Mouse (Mus musculus): Measurements from ENCODE around the gene Zfp575. TPM values are rescaled to one million over a fixed set of nuclear protein-coding genes. Genes with fewer than 3 reads are reported as not detected.

The Zfp575 gene
- polyA plus RNA-seq, 1 experiment from 2014 or later = 5.9 TPM

DNA sequence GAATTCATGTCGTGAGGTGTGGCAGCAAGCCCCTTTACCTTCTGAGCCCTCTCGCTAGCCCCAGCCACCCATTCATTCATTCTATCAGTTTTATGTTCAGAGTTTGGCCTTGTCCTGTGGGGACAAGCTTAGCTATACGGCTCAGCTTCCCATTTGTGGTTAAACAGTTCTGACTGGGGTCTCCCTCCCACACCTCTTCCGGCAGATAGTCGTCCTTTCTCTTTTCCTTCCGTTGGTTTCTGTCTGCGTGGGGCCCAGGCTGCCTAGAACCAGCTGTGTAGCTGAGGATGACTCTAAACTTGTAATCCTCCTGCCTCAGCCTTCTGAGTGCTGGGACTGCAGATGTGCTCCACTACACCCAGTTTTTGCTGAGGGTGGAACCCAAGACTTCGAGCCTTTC lies 30.3 kb upstream of the Zfp575 start:
- WGBS = 80% methylated on average over 8 of the region's 8 CpGs
- ATAC-seq (ENCODE audit: insufficient number of reproducible peaks, insufficient read depth, low FRiP score, low TSS enrichment) = no peak
- H3K27me3 ChIP-seq = peaks cover 14% of the 10 kb centered on the region
- H3K9ac ChIP-seq = no peak overlapping the region
- no peaks in the 10 kb centered on the region for H3K9me3 ChIP-seq
- H3K27ac ChIP-seq = no peak overlapping the region
- no peak overlapping the region for H3K4me2 ChIP-seq (replicated peaks)
- H3K4me1 ChIP-seq = no peaks in the 10 kb centered on the region; the same call in 1 of the 2 replicates
- no peak overlapping the region for H3K4me3 ChIP-seq
- H3K36me3 ChIP-seq = no peaks in the 10 kb centered on the region

DNA sequence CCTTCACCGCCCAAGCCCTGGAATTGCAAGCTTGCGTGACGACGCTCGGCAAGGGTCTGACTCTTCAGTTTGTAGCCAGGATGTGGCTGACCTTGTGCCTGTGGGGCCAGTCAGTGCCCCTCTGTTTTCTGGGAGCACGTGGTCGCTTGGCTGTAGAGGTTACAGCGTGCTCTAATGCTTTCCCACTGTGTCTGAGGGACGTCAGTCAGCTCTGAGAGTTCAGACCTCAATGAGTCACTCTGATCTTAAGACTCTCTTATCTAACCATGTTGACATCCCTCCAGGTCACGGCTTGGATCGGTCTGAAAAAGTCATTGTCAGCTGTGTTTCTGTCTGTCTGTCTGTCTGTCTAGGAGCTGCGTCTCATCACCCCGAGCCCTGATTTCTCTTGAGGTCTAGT lies 27.4 kb upstream of the Zfp575 start:
- ATAC-seq (ENCODE audit: insufficient number of reproducible peaks, insufficient read depth, low FRiP score, low TSS enrichment) = no peak
- Histone ChIP-seq H3K27me3 (peaks cover 40% of the 10 kb centered on the region), H3K4me2 (replicated peaks) (no peak overlapping the region), H3K36me3 (no peaks in the 10 kb centered on the region), H3K9me3 (no peaks in the 10 kb centered on the region), H3K9ac (no peak overlapping the region), H3K27ac (no peak overlapping the region), H3K4me1 (peaks cover 16% of the 10 kb centered on the region), H3K4me3 (no peak overlapping the region)
- WGBS = 65% methylated on average over 13 of the region's 13 CpGs

DNA sequence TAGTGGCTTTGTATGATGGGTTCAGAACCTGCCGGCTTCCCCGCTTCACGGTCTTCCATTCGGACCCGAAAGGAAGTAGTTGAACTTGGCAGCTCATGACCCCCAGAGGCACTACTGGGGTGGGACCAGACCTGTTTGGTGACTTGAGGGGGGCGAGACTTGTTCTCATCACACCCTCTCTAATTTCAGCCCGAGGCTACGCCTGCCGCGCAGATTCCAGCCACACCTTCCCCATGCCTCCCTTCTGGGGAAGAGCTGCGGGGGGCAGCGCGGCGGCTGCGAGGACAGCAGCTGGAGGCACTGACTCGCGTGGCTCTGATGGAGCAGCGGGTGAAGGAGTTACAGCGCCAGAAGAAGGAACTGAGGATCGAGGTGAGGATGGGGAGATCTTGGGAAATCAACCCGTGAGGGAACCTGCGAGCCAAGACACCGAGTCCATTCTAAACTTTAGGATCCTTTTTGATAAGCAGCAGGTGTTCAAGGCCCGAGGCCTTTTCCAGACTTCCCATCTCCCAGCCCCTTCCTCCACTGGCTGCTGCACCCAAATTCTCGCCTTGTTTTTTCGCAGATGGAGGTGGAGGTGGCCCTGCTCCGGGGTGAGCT lies 25.0 kb upstream of the Zfp575 start:
- WGBS = 4% methylated on average over 27 of the region's 27 CpGs
- H3K27me3 ChIP-seq = peaks cover 47% of the 10 kb centered on the region

DNA sequence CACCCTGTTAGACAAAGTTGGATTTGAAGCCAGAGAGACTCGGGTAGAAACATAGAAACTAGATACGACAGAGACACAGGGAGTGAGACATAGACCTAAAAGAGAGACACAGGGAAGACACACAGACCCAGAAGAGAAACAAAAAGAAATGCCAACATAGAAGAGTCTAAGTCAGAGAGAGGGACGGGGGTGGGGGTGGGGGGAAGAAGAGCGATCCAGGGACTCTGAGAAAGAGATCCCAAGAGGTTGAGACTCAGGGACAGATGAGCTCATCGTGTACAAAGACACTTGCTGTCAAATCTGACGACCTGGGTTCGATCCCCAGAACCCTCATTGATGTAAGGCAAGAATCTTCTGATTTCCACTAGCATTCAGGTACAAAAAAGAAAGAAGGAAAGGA lies 24.3 kb upstream of the Zfp575 start:
- Histone ChIP-seq H3K27me3 (peaks cover 47% of the 10 kb centered on the region), H3K4me1 (peaks cover 16% of the 10 kb centered on the region), H3K4me3 (peak overlapping the region; percentile 34), H3K9ac (no peak overlapping the region), H3K27ac (no peak overlapping the region), H3K36me3 (peaks cover 8% of the 10 kb centered on the region; the same call in 1 of the 2 replicates), H3K4me2 (replicated peaks) (peak overlapping the region; percentile 55), H3K9me3 (no peaks in the 10 kb centered on the region)
- ATAC-seq (ENCODE audit: insufficient number of reproducible peaks, insufficient read depth, low FRiP score, low TSS enrichment) = no peak
- 10% methylated on average over 7 of the region's 7 CpGs for WGBS

More for the DNA sequence above, 25.0 kb upstream of the Zfp575 start:
- H3K4me1 ChIP-seq = peaks cover 16% of the 10 kb centered on the region
- H3K9ac ChIP-seq = no peak overlapping the region
- no peak overlapping the region for H3K27ac ChIP-seq
- 0 out of 2 replicates have a peak overlapping the region, but pooled peaks have one; percentile 7 for H3K4me3 ChIP-seq
- peak overlapping the region; percentile 39 for H3K4me2 ChIP-seq (replicated peaks)
- H3K9me3 ChIP-seq = no peaks in the 10 kb centered on the region
- no peak for ATAC-seq (ENCODE audit: insufficient number of reproducible peaks, insufficient read depth, low FRiP score, low TSS enrichment)
- peaks cover 8% of the 10 kb centered on the region; the same call in 1 of the 2 replicates for H3K36me3 ChIP-seq

DNA sequence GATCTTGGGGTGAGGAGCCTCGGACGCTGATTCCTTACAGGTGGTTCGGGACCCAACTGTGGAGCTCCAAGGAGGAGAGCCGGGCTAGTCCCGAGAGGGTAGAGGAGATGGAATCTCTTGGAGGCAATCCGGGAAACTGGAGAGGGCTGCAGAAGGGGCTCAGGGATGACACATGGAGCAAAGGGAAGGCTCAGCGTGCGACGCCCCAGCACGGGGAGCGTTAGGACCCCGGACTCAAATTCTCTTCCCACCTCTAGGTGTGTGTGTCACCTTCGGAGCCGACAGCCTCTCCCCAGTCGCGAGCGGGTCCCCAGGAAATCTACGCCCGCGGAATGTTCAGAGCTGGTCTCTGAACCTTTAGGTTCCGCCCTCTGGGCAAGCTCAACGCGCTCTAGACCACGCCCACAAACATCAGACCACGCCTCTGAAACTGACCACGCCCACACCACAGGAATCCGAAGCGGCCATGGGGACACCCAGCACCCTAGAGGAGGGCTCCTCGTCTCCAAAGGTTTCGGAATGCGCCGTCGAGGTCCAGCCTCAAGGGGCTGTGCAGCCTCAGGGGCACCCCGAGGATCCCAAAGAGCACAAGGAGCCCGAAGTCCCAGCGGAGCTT lies 23.5 kb upstream of the Zfp575 start:
- peak overlapping the region; percentile 55 for H3K4me2 ChIP-seq (replicated peaks)
- peak overlapping the region; percentile 34 for H3K4me3 ChIP-seq
- no peaks in the 10 kb centered on the region for H3K9me3 ChIP-seq
- ATAC-seq (ENCODE audit: insufficient number of reproducible peaks, insufficient read depth, low FRiP score, low TSS enrichment) = no peak; the same call in 1 of the 2 replicates
- WGBS = 1% methylated on average over 36 of the region's 36 CpGs
- H3K36me3 ChIP-seq = peaks cover 8% of the 10 kb centered on the region; the same call in 1 of the 2 replicates
- peaks cover 16% of the 10 kb centered on the region for H3K4me1 ChIP-seq
- H3K27me3 ChIP-seq = peaks cover 47% of the 10 kb centered on the region
- peak overlapping the region; percentile 33; the same call in 1 of the 2 replicates for H3K9ac ChIP-seq
- H3K27ac ChIP-seq = 0 out of 2 replicates have a peak overlapping the region, but pooled peaks have one; percentile 6

DNA sequence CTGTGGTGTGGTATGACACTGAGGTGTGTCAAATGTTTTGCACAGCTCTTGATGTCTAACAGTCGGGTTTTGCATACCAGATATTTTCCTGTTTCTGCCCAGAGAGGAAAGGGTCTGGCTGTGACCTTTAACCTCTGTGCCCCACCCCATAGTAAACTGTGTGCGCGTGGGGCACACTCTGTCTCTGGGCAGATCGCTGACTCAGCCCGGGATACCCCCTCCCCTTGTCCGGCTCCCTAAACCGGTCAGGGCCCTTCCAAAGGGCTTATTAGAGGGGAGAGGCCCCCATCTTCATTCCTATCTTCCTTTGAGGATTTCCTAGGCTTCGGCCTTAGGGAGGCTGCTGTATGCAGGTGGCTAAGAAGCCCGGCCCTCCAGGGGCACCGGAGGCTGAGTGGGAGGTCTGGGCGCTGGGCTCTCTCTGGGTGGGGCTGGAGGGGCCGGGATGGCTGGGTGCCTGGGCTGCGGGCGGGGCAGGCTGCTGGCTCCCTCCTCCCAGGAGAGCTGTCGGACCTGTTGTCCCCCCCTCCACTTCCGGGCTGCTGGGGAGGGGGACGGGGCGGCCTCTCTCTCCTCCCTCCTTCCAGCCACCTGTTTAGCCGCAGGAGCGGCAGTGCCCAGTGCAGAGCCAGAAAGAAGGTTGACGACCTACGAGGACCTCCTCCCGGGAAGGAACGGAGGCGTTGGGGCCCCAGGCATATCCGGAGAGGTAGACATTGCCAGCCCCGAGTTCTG lies 22.9 kb upstream of the Zfp575 start, which contains the start of gene Phldb3:
Gene Phldb3 (plus strand): TSS at position 620 of the 735 bp plus-strand sequence.
- Histone ChIP-seq H3K27me3 (peaks cover 47% of the 10 kb centered on the region), H3K27ac (0 out of 2 replicates have a peak within 1 kb of the TSS, but pooled peaks have one; percentile 6), H3K9me3 (no peaks in the 10 kb centered on the region), H3K4me2 (replicated peaks) (peak within 1 kb of the TSS; percentile 55), H3K36me3 (peaks cover 8% of the 10 kb centered on the region; the same call in 1 of the 2 replicates), H3K4me1 (peaks cover 16% of the 10 kb centered on the region), H3K4me3 (peak within 1 kb of the TSS; percentile 34), H3K9ac (peak within 1 kb of the TSS; percentile 33; the same call in 1 of the 2 replicates)
- ATAC-seq (ENCODE audit: insufficient number of reproducible peaks, insufficient read depth, low FRiP score, low TSS enrichment) = no peak
- 3% methylated on average over 25 of the region's 27 CpGs for whole genome bisulfite sequencing

DNA sequence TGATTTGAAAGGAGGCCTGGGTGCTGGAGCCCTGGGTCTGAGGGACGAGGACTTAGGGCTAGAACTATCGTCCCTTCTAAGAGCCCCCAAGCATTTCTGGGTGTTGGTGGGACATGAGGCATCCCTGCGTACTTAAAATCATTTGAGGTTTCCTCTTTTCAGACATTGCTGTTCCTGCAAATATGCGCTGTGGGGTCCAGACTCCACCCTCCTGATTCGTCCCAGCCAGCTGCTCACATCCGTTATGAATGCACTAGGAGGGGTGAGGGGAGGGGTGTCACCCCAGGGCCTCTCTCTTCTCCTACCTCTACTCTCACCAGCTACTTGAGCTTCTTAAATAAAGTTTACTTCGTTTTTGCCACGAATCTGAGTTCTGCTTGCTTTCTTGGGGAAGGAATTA lies 21.1 kb upstream of the Zfp575 start:
- Histone ChIP-seq H3K27ac (no peak overlapping the region), H3K9ac (no peak overlapping the region), H3K4me1 (peaks cover 16% of the 10 kb centered on the region), H3K4me2 (replicated peaks) (no peak overlapping the region), H3K27me3 (peaks cover 46% of the 10 kb centered on the region), H3K36me3 (peaks cover 8% of the 10 kb centered on the region; the same call in 1 of the 2 replicates), H3K4me3 (no peak overlapping the region), H3K9me3 (no peaks in the 10 kb centered on the region)
- ATAC-seq (ENCODE audit: insufficient number of reproducible peaks, insufficient read depth, low FRiP score, low TSS enrichment) = no peak
- 76% methylated on average over 8 of the region's 8 CpGs for WGBS

DNA sequence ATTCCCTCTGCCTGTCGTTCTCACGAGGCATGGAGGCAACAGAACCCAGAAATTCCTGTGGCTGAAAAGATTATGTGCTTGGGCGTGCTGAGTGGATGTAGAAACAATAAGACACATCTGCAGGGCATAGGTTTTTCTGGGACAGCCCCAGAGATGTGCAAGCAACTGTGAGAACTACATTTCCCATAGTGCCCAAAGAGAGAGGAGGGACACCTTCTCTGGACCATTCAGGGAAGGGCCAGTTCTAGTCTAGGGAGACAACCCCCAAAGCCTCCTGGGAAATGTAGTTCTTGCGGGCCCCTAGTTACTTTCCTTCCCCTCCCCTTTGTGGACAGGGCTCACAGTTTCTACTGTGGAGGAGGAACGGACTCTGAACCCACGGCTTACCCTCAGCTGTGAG lies 20.6 kb upstream of the Zfp575 start:
- peaks cover 8% of the 10 kb centered on the region; the same call in 1 of the 2 replicates for H3K36me3 ChIP-seq
- ATAC-seq (ENCODE audit: insufficient number of reproducible peaks, insufficient read depth, low FRiP score, low TSS enrichment) = peak; percentile 43; the same call in 1 of the 2 replicates
- H3K27ac ChIP-seq = no peak overlapping the region
- H3K4me3 ChIP-seq = no peak overlapping the region
- peaks cover 40% of the 10 kb centered on the region for H3K27me3 ChIP-seq
- WGBS = 41% methylated on average over 6 of the region's 6 CpGs
- no peak overlapping the region for H3K9ac ChIP-seq
- H3K4me2 ChIP-seq (replicated peaks) = no peak overlapping the region
- H3K4me1 ChIP-seq = peaks cover 16% of the 10 kb centered on the region
- no peaks in the 10 kb centered on the region for H3K9me3 ChIP-seq

DNA sequence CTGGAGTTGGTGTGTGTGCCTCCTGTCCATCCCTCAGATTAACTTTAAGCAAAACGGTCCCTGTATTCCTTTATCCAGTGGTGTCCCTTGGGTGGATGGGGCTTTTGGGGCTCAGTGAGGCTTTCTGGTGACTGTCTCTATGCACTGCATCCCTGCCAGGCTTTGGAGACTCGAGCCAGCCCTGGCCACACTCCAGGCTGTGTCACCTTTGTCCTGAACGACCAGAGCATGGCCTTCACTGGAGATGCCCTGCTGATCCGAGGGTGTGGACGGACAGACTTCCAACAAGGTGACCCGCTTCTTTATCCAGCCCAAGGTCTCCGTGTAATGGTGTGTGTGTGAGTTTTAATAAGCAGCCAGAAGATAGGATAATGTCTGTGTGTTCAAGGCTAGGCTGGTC lies 18.6 kb upstream of the Zfp575 start:
- no peak overlapping the region for H3K9ac ChIP-seq
- H3K27ac ChIP-seq = no peak overlapping the region
- H3K36me3 ChIP-seq = peaks cover 8% of the 10 kb centered on the region; the same call in 1 of the 2 replicates
- WGBS = 82% methylated on average over 7 of the region's 7 CpGs
- H3K4me2 ChIP-seq (replicated peaks) = no peak overlapping the region
- no peak for ATAC-seq (ENCODE audit: insufficient number of reproducible peaks, insufficient read depth, low FRiP score, low TSS enrichment)
- H3K27me3 ChIP-seq = peaks cover 22% of the 10 kb centered on the region
- no peaks in the 10 kb centered on the region for H3K9me3 ChIP-seq
- no peak overlapping the region for H3K4me3 ChIP-seq
- peaks cover 8% of the 10 kb centered on the region for H3K4me1 ChIP-seq

DNA sequence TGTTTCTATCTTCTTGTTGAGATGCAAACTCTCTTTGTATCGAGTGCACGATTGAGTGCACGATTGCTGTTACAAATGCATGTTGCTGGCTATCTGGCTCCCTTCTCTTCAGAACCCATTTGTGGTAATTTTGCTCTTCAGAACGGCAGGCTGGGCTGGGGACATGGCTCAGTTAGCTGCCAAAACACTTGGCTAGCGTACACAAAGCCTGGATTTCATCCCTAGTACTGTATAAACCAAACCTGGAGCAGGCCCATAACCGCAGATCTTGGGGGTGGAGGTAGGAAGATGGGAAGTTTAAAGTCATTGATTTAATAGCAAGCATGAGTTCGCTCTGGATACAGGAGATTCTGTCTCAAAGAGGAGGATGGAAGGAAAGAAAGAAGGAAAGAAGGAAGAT lies 18.1 kb upstream of the Zfp575 start:
- no peak overlapping the region for H3K27ac ChIP-seq
- H3K4me3 ChIP-seq = no peak overlapping the region
- no peak overlapping the region for H3K9ac ChIP-seq
- 90% methylated on average over 7 of the region's 7 CpGs for WGBS
- peaks cover 4% of the 10 kb centered on the region for H3K4me1 ChIP-seq
- no peak for ATAC-seq (ENCODE audit: insufficient number of reproducible peaks, insufficient read depth, low FRiP score, low TSS enrichment)
- H3K36me3 ChIP-seq = peaks cover 8% of the 10 kb centered on the region; the same call in 1 of the 2 replicates
- no peak overlapping the region for H3K4me2 ChIP-seq (replicated peaks)
- peaks cover 17% of the 10 kb centered on the region for H3K27me3 ChIP-seq
- no peaks in the 10 kb centered on the region for H3K9me3 ChIP-seq

DNA sequence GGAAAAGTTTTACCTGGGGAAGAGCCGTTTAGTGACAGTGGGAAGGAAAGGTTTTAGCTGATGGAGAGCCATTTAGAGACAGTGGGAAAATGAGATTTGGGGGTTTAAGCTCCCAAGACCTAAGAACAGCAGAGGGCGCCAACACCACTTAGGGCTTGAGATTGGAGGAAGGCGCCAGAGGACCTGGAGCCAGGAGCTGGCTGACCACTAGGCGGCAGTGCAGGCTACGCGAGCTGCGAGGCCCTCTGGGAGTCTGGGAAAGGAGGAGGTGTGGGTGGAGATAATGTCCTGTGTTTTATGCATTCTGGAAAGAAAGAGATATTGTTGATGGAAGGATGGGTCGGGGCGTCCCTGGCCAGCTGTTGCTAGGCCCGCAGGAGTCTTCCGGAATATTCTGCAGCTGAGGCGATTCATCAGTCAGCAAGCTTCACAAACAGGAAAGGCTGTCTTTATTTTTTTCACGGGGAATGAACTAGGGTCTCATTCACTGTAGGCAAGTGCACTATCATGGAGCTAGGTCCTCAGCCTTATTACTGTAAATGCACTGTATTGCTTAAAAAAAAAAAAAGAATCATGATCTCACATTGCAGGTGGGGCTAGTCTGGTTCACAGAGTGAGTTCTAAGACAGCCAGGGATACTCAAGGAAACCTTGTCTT lies 13.6 kb upstream of the Zfp575 start:
- no peak for ATAC-seq (ENCODE audit: insufficient number of reproducible peaks, insufficient read depth, low FRiP score, low TSS enrichment)
- peak overlapping the region; percentile 41 for H3K4me2 ChIP-seq (replicated peaks)
- no peaks in the 10 kb centered on the region for H3K9me3 ChIP-seq
- H3K27ac ChIP-seq = no peak overlapping the region
- WGBS = 6% methylated on average over 13 of the region's 13 CpGs
- H3K36me3 ChIP-seq = no peaks in the 10 kb centered on the region
- H3K4me1 ChIP-seq = no peaks in the 10 kb centered on the region
- H3K27me3 ChIP-seq = no peaks in the 10 kb centered on the region
- peak overlapping the region; percentile 14; the same call in 1 of the 2 replicates for H3K4me3 ChIP-seq
- peak overlapping the region; percentile 42; the same call in 1 of the 2 replicates for H3K9ac ChIP-seq

All from embryonic facial prominence, embryonic 12.5 days (tissue).